Mouse (Mus musculus) hindbrain, embryonic 14.5 days (tissue): ENCODE data around the gene Mamdc2. TPM values are rescaled to one million over a fixed set of nuclear protein-coding genes. Genes with fewer than 3 reads are reported as not detected.
"Not testable (repeated sequence)": the region's sequence is repeated elsewhere in the genome, so short reads cannot be mapped to it uniquely, and the experiment has no call there.

Source experiments
- ATAC-seq: fragments of 200-750 bp; cut with Nextera tagmentation; 2 replicates; pipeline ENCODE4 v1.8.0; 2017; ENCODE audit warnings: moderate number of reproducible peaks, mild to moderate bottlenecking, moderate TSS enrichment, moderate library complexity; ENCODE audit not compliant: low FRiP score
- DNase-seq: peaks from one replicate; pipeline ENCODE4 v3.0.0-alpha.2; 2015; ENCODE audit warnings: low spot score
- H3K27ac ChIP-seq: fragments of 300-500 bp; sonication (generic); 2 replicates; pipeline ENCODE4 v1.5.1; 2014; ENCODE audit warnings: mild to moderate bottlenecking, moderate library complexity
- H3K27me3 ChIP-seq: fragments of 300-500 bp; sonication (generic); 2 replicates; pipeline ENCODE4 v1.6.1; 2014; ENCODE audit warnings: mild to moderate bottlenecking, low read length, mixed read lengths; ENCODE audit not compliant: control insufficient read depth, insufficient read depth
- H3K36me3 ChIP-seq: fragments of 300-500 bp; sonication (generic); replicated peaks from 2 replicates; pipeline ENCODE4 v1.6.1; 2014; ENCODE audit not compliant: control insufficient read depth, insufficient read depth
- H3K4me1 ChIP-seq: fragments of 300-500 bp; sonication (generic); replicated peaks from 2 replicates; pipeline ENCODE4 v1.6.1; 2014; ENCODE audit warnings: antibody characterized with exemption, low read length, mixed read lengths; ENCODE audit not compliant: control insufficient read depth, insufficient read depth
- H3K4me2 ChIP-seq: fragments of 300-500 bp; sonication (generic); replicated peaks from 2 replicates; pipeline ENCODE4 v1.6.1; 2014; ENCODE audit warnings: mild to moderate bottlenecking, moderate library complexity
- H3K4me3 ChIP-seq: fragments of 300-500 bp; sonication (generic); replicated peaks from 2 replicates; pipeline ENCODE4 v1.5.1; 2014; ENCODE audit warnings: mild to moderate bottlenecking, low read length
- H3K9ac ChIP-seq: fragments of 300-500 bp; sonication (generic); 2 replicates; pipeline ENCODE4 v1.6.1; 2014
- H3K9me3 ChIP-seq: fragments of 300-500 bp; sonication (generic); 2 replicates; pipeline ENCODE4 v1.6.1; 2016; ENCODE audit warnings: low read length; ENCODE audit not compliant: control insufficient read depth
- WGBS: fragments of 180-500 bp; shearing (Covaris S2); extraction: QIAGEN DNeasy Blood & Tissue Kit; methylation state at CpG from one replicate; pipeline ENCODE4 v1.1.7; 2014; 5-methylcytosine and 5-hydroxymethylcytosine counted together
- polyA plus RNA-seq: library from polyadenylated mRNA; unstranded; fragments of >200 nt; fragmentation: Nextera tagmentation; extraction: Ambion mirVana; gene quantifications from 2 replicates; pipeline ENCODE4 v1.2.1, GENCODE M21; 2014

The Mamdc2 gene
- 1.6 and 1.8 TPM in 2 replicates for polyA plus RNA-seq

- Histone ChIP-seq H3K4me1 (peaks cover 12% of the 10 kb centered on the region), H3K4me2 (peak within 1 kb of the TSS; percentile 92), H3K9me3 (0 out of 2 replicates have a peak, but pooled peaks cover 9% of the 10 kb centered on the region), H3K27me3 (0 out of 2 replicates have a peak, but pooled peaks cover 6% of the 10 kb centered on the region), H3K27ac (no peak within 1 kb of the TSS), H3K36me3 (no peaks in the 10 kb centered on the region), H3K4me3 (peak within 1 kb of the TSS; percentile 37), H3K9ac (peak within 1 kb of the TSS; percentile 45)
- WGBS: under 1% methylated on average over 19 of the region's 19 CpGs
- no peak for DNase-seq
- peak; percentile 65 for ATAC-seq
These were observed at the start of gene Mamdc2 for GRCm38 (mm10) chr19:23447988-23448497. Gene Mamdc2 (minus strand): TSS chr19:23448442.

GRCm38 (mm10) chr19:23498011-23498410, 49.8 kb upstream of the Mamdc2 start:
- no peak for ATAC-seq
- H3K27ac ChIP-seq: no peak overlapping the region
- no peak overlapping the region for H3K9ac ChIP-seq
- WGBS: 78% methylated on average over 7 of the region's 7 CpGs
- no peaks in the 10 kb centered on the region for H3K9me3 ChIP-seq
- no peaks in the 10 kb centered on the region for H3K36me3 ChIP-seq
- no peak for DNase-seq
- H3K4me1 ChIP-seq: no peaks in the 10 kb centered on the region
- H3K27me3 ChIP-seq: no peaks in the 10 kb centered on the region
- no peak overlapping the region for H3K4me3 ChIP-seq
- no peak overlapping the region for H3K4me2 ChIP-seq

- H3K27ac ChIP-seq: no peak overlapping the region
- no peak overlapping the region for H3K4me2 ChIP-seq
- H3K4me1 ChIP-seq: no peaks in the 10 kb centered on the region
- H3K27me3 ChIP-seq: no peaks in the 10 kb centered on the region
- no peaks in the 10 kb centered on the region for H3K9me3 ChIP-seq
- WGBS: 68% methylated on average over 10 of the region's 10 CpGs
- H3K36me3 ChIP-seq: no peaks in the 10 kb centered on the region
- ATAC-seq: no peak
- no peak overlapping the region for H3K9ac ChIP-seq
- no peak overlapping the region for H3K4me3 ChIP-seq
- peak; percentile 54 for DNase-seq
These were observed 49.1 kb upstream of the Mamdc2 start for GRCm38 (mm10) chr19:23497171-23497917.

- Histone ChIP-seq H3K27ac (no peak overlapping the region), H3K27me3 (no peaks in the 10 kb centered on the region), H3K4me1 (no peaks in the 10 kb centered on the region), H3K9ac (no peak overlapping the region), H3K4me2 (no peak overlapping the region), H3K36me3 (no peaks in the 10 kb centered on the region), H3K4me3 (no peak overlapping the region), H3K9me3 (no peaks in the 10 kb centered on the region)
- DNase-seq (no peak), ATAC-seq (no peak)
- WGBS: 94% methylated on average over 3 of the region's 3 CpGs
These were observed 48.3 kb upstream of the Mamdc2 start for GRCm38 (mm10) chr19:23496536-23496935.

- Histone ChIP-seq H3K4me2 (no peak overlapping the region), H3K9me3 (no peaks in the 10 kb centered on the region), H3K27me3 (no peaks in the 10 kb centered on the region), H3K4me1 (no peaks in the 10 kb centered on the region), H3K36me3 (no peaks in the 10 kb centered on the region), H3K9ac (no peak overlapping the region), H3K4me3 (no peak overlapping the region), H3K27ac (no peak overlapping the region)
- DNase-seq (no peak), ATAC-seq (no peak)
These were observed 44.4 kb upstream of the Mamdc2 start for GRCm38 (mm10) chr19:23492663-23493062.

- H3K36me3 ChIP-seq, H3K27me3 ChIP-seq, H3K4me2 ChIP-seq, H3K9ac ChIP-seq, ATAC-seq, H3K27ac ChIP-seq, DNase-seq, H3K4me3 ChIP-seq, H3K9me3 ChIP-seq, H3K4me1 ChIP-seq: not testable (repeated sequence)
- WGBS: 42% methylated on average over 7 of the region's 7 CpGs
These were observed 42.5 kb upstream of the Mamdc2 start for GRCm38 (mm10) chr19:23490703-23491102.

- DNase-seq: no peak
- Histone ChIP-seq H3K9me3 (no peaks in the 10 kb centered on the region), H3K9ac (no peak overlapping the region), H3K27me3 (no peaks in the 10 kb centered on the region), H3K36me3 (no peaks in the 10 kb centered on the region), H3K4me2 (no peak overlapping the region), H3K4me3 (no peak overlapping the region), H3K4me1 (no peaks in the 10 kb centered on the region), H3K27ac (no peak overlapping the region)
- no peak for ATAC-seq
- WGBS: 56% methylated on average over 8 of the region's 8 CpGs
These were observed 41.5 kb upstream of the Mamdc2 start for GRCm38 (mm10) chr19:23489780-23490179.

- Histone ChIP-seq H3K27ac (no peak overlapping the region), H3K27me3 (no peaks in the 10 kb centered on the region), H3K4me1 (no peaks in the 10 kb centered on the region), H3K4me2 (no peak overlapping the region), H3K4me3 (no peak overlapping the region), H3K9ac (no peak overlapping the region), H3K36me3 (no peaks in the 10 kb centered on the region), H3K9me3 (no peaks in the 10 kb centered on the region)
- DNase-seq (no peak), ATAC-seq (no peak)
- 94% methylated on average over 1 of the region's 1 CpGs for WGBS
These were observed 39.2 kb upstream of the Mamdc2 start for GRCm38 (mm10) chr19:23487421-23487820.

- Histone ChIP-seq H3K9ac (no peak overlapping the region), H3K4me2 (no peak overlapping the region), H3K27me3 (no peaks in the 10 kb centered on the region), H3K9me3 (no peaks in the 10 kb centered on the region), H3K36me3 (no peaks in the 10 kb centered on the region), H3K4me1 (no peaks in the 10 kb centered on the region), H3K4me3 (no peak overlapping the region), H3K27ac (no peak overlapping the region)
- ATAC-seq: no peak
- WGBS: 81% methylated on average over 6 of the region's 6 CpGs
- no peak for DNase-seq
These were observed 38.5 kb upstream of the Mamdc2 start for GRCm38 (mm10) chr19:23486631-23487270.
